Mouse (Mus musculus) liver, embryonic 15.5 days (tissue): Measurements from ENCODE around the gene Cyp2c40. TPM values are rescaled to one million over a fixed set of nuclear protein-coding genes. Genes with fewer than 3 reads are reported as not detected.
"Not testable (repeated sequence)": the region's sequence is repeated elsewhere in the genome, so short reads cannot be mapped to it uniquely, and the experiment has no call there.

ENCODE experiments used
- ATAC-seq: fragments of 200-750 bp; cut with Nextera tagmentation; 2 replicates; pipeline ENCODE4 v1.8.0; 2017; ENCODE audit warnings: moderate number of reproducible peaks, mild to moderate bottlenecking, moderate library complexity; ENCODE audit not compliant: insufficient read depth
- H3K27ac ChIP-seq: fragments of 300-500 bp; sonication (generic); replicated peaks from 2 replicates; pipeline ENCODE4 v1.5.1; 2015; ENCODE audit warnings: mild to moderate bottlenecking, inconsistent platforms
- H3K27me3 ChIP-seq: fragments of 300-500 bp; sonication (generic); 2 replicates; pipeline ENCODE4 v1.6.1; 2015; ENCODE audit warnings: mild to moderate bottlenecking, inconsistent platforms
- H3K36me3 ChIP-seq: fragments of 300-500 bp; sonication (generic); replicated peaks from 2 replicates; pipeline ENCODE4 v1.6.1; 2015; ENCODE audit warnings: moderate library complexity, mild to moderate bottlenecking, inconsistent platforms
- H3K4me1 ChIP-seq: fragments of 300-500 bp; sonication (generic); replicated peaks from 2 replicates; pipeline ENCODE4 v1.6.1; 2015; ENCODE audit warnings: inconsistent platforms
- H3K4me2 ChIP-seq: fragments of 300-500 bp; sonication (generic); 2 replicates; pipeline ENCODE4 v1.6.1; 2015; ENCODE audit warnings: moderate library complexity, mild to moderate bottlenecking, inconsistent platforms
- H3K4me3 ChIP-seq: fragments of 300-500 bp; sonication (generic); replicated peaks from 2 replicates; pipeline ENCODE4 v1.5.1; 2015; ENCODE audit warnings: mild to moderate bottlenecking, inconsistent platforms
- H3K9ac ChIP-seq: fragments of 300-500 bp; sonication (generic); 2 replicates; pipeline ENCODE4 v1.6.1; 2015; ENCODE audit warnings: moderate library complexity, mild to moderate bottlenecking, inconsistent platforms
- H3K9me3 ChIP-seq: fragments of 300-500 bp; sonication (generic); replicated peaks from 2 replicates; pipeline ENCODE4 v1.6.1; 2016; ENCODE audit warnings: inconsistent platforms
- WGBS: fragments of 180-500 bp; shearing (Covaris S2); methylation state at CpG from one replicate; pipeline ENCODE4 v1.1.7; 2015; ENCODE audit warnings: mixed read lengths; ENCODE audit not compliant: insufficient replicate concordance; 5-methylcytosine and 5-hydroxymethylcytosine counted together
- polyA plus RNA-seq: library from polyadenylated mRNA; unstranded; fragments of >200 nt; fragmentation: Nextera tagmentation; extraction: Ambion mirVana; gene quantifications from 2 replicates; pipeline ENCODE4 v1.2.1, GENCODE M21; 2015

Cyp2c40 gene
- polyA plus RNA-seq: 1.8 and 2.6 TPM in 2 replicates

DNA sequence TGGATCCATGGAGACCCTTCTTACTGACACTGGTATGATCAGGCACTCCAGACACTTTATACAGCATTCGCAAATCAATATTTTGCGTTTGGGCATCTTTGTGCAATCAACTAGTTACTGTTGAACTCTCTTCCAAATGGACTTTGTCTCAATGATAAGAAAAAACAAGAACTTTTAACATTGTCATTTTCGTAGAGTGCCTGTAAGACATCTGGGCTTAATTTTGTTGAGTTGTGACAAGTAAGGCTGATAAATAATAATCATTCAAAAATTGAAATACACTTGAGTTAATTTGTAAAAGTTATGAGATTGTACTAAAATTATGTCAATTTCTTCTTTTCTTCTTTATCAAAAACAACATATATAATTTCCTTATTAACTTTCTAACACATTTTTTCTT is at the start of gene Cyp2c40:
Gene Cyp2c40 (minus strand): TSS at position 101 of the 400 bp plus-strand sequence.
- H3K4me2 ChIP-seq, H3K9me3 ChIP-seq, H3K27ac ChIP-seq, H3K9ac ChIP-seq, H3K36me3 ChIP-seq, H3K4me3 ChIP-seq, ATAC-seq, H3K27me3 ChIP-seq, H3K4me1 ChIP-seq: not testable (repeated sequence)
- WGBS: 70% methylated on average over 3 of the region's 3 CpGs

DNA sequence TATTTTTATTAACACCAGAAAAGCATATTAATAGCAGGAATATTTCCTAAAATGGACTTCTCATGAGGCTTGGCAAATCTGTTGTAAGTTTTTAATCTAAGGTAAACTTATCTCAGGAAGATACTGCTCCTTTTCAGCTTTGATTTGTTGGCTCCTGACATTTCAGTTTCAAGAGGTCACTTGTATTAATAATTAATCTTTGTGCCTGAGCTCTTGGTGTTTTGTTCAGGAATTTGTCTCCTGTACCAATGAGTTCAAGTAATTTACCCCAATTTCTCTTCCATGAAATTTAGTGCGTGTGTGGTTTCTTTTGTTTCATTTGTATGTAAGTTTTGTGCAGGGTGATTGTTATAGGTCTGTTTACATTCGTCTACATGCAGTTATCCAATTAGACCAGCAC is 8.3 kb upstream of the Cyp2c40 start:
- not testable (repeated sequence) for H3K4me1 ChIP-seq, H3K27ac ChIP-seq, H3K4me3 ChIP-seq, H3K9ac ChIP-seq, H3K27me3 ChIP-seq, ATAC-seq, H3K4me2 ChIP-seq, H3K36me3 ChIP-seq, H3K9me3 ChIP-seq
- 52% methylated on average over 2 of the region's 2 CpGs for WGBS

GRCm38 (mm10) chr19:39816400-39816799 is 3.8 kb upstream of the Cyp2c40 start:
- not testable (repeated sequence) for H3K4me3 ChIP-seq, H3K4me2 ChIP-seq, H3K9ac ChIP-seq, H3K9me3 ChIP-seq, H3K27ac ChIP-seq, ATAC-seq, H3K4me1 ChIP-seq, H3K27me3 ChIP-seq, H3K36me3 ChIP-seq
- 62% methylated on average over 1 of the region's 1 CpGs for WGBS

GRCm38 (mm10) chr19:39815991-39816390 is 3.4 kb upstream of the Cyp2c40 start:
- H3K4me3 ChIP-seq, H3K27ac ChIP-seq, H3K36me3 ChIP-seq, H3K9me3 ChIP-seq, H3K4me1 ChIP-seq, H3K27me3 ChIP-seq, H3K4me2 ChIP-seq, ATAC-seq, H3K9ac ChIP-seq: not testable (repeated sequence)
- 49% methylated on average over 4 of the region's 4 CpGs for WGBS

DNA sequence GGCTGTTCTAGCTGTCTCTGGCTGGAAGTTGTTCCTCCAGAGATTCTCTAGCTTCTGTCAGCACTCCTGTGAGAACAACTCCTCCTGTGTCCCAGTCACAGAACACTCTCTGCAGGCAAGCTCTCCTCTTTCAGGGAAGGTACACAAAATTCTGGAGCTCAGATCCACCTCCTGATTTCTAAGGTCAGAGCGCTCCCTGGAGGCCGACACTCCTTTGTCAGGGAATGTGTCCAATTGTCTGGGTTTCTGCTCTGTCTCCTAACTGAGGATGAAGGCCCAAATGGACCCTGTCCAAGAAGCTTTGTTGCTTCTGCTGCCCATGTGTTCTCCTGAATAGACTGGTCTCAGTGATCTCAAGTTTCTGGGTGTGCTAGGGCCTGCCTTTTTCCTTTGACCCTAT is 27.2 kb downstream of the Cyp2c40 start:
- H3K4me3 ChIP-seq, ATAC-seq, H3K27me3 ChIP-seq, H3K4me2 ChIP-seq, H3K4me1 ChIP-seq, H3K9me3 ChIP-seq, H3K27ac ChIP-seq, H3K9ac ChIP-seq, H3K36me3 ChIP-seq: not testable (repeated sequence)
- 56% methylated on average over 2 of the region's 2 CpGs for WGBS

- Histone ChIP-seq H3K9ac (no peak overlapping the region), H3K36me3 (no peaks in the 10 kb centered on the region), H3K4me3 (no peak overlapping the region), H3K4me1 (no peaks in the 10 kb centered on the region), H3K9me3 (no peaks in the 10 kb centered on the region), H3K27me3 (no peaks in the 10 kb centered on the region), H3K4me2 (no peak overlapping the region), H3K27ac (no peak overlapping the region)
- WGBS: 26% methylated on average over 1 of the region's 1 CpGs
- no peak for ATAC-seq
Measured at GRCm38 (mm10) chr19:39745357-39745756, 67.3 kb downstream of the Cyp2c40 start.

DNA sequence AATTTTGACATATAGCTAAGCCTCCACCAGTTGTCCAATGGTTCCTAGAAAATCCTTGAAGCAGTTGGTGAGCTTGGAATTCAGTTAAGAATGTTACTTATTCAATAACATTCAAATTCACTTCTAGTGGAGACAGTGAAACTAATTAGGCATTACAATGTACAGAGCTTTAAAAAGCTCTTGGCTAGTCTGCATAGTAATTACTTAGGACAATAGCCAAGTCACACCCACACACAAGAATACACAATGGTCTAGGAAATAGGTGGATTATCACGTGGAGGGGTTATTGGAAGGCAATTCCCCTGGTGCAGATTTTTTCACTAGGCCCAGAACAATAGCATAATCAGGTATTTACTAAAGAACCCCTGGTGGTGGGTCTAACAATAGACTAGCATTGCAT is 68.3 kb downstream of the Cyp2c40 start:
- H3K4me2 ChIP-seq, H3K4me3 ChIP-seq, H3K27ac ChIP-seq, H3K9ac ChIP-seq, H3K4me1 ChIP-seq, H3K9me3 ChIP-seq, ATAC-seq, H3K36me3 ChIP-seq, H3K27me3 ChIP-seq: not testable (repeated sequence)
- 41% methylated on average over 1 of the region's 1 CpGs for WGBS

GRCm38 (mm10) chr19:39740920-39741319 is 71.7 kb downstream of the Cyp2c40 start, which contains the start of gene Cyp2c68:
Gene Cyp2c68, minus strand, starts transcription at chr19:39741054.
- H3K4me2 ChIP-seq: no peak within 1 kb of the TSS
- no peak within 1 kb of the TSS for H3K9ac ChIP-seq
- H3K36me3 ChIP-seq: no peaks in the 10 kb centered on the region
- H3K27me3 ChIP-seq: no peaks in the 10 kb centered on the region
- peak within 1 kb of the TSS; percentile 27 for H3K4me3 ChIP-seq
- WGBS: 45% methylated on average over 2 of the region's 2 CpGs
- no peak within 1 kb of the TSS for H3K27ac ChIP-seq
- ATAC-seq: peak; percentile 62; the same call in 1 of the 2 replicates
- H3K9me3 ChIP-seq: no peaks in the 10 kb centered on the region
- H3K4me1 ChIP-seq: no peaks in the 10 kb centered on the region

Other genes with a start within 250 kb of the Cyp2c40 start
- 0.75 and 0.84 TPM in 2 replicates for gene Cyp2c67, start 163.8 kb downstream of the Cyp2c40 start, polyA plus RNA-seq
- 152 and 163 TPM in 2 replicates for gene Cyp2c68, start 71.8 kb downstream of the Cyp2c40 start, polyA plus RNA-seq
- 0.36 and 0.39 TPM in 2 replicates for gene Cyp2c69, start 74.0 kb upstream of the Cyp2c40 start, polyA plus RNA-seq
- gene Cyp2c37, start 179.6 kb upstream of the Cyp2c40 start, polyA plus RNA-seq: 0.24 and 0.30 TPM in 2 replicates